Mouse (Mus musculus) hindbrain, postnatal 0 days (tissue): Measurements from ENCODE around the gene Naa35. TPM values are rescaled to one million over a fixed set of nuclear protein-coding genes. Genes with fewer than 3 reads are reported as not detected.
A peak's percentile ranks its signal among the peaks of the same experiment; 100 is the strongest.

Experiments
- ATAC-seq: fragments of 200-750 bp; cut with Nextera tagmentation; 2 replicates; pipeline ENCODE4 v1.8.0; 2017; ENCODE audit warnings: mild to moderate bottlenecking, moderate TSS enrichment, moderate library complexity
- DNase-seq: peaks from one replicate; pipeline ENCODE4 v3.0.0-alpha.2; 2015; ENCODE audit warnings: low spot score
- H3K27ac ChIP-seq: fragments of 300-500 bp; sonication (generic); 2 replicates; pipeline ENCODE4 v1.5.1; 2014; ENCODE audit warnings: mild to moderate bottlenecking
- H3K27me3 ChIP-seq: fragments of 300-500 bp; sonication (generic); 2 replicates; pipeline ENCODE4 v1.6.1; 2014; ENCODE audit warnings: low read length, mixed read lengths; ENCODE audit not compliant: insufficient read depth
- H3K36me3 ChIP-seq: fragments of 300-500 bp; sonication (generic); 2 replicates; pipeline ENCODE4 v1.6.1; 2014; ENCODE audit warnings: low read length, mixed read lengths; ENCODE audit not compliant: insufficient read depth
- H3K4me1 ChIP-seq: fragments of 300-500 bp; sonication (generic); 2 replicates; pipeline ENCODE4 v1.6.1; 2014; ENCODE audit warnings: antibody characterized with exemption, low read length, mixed read lengths; ENCODE audit not compliant: insufficient read depth
- H3K4me2 ChIP-seq: fragments of 300-500 bp; sonication (generic); 2 replicates; pipeline ENCODE4 v1.6.1; 2014; ENCODE audit warnings: low read depth, mild to moderate bottlenecking, low read length, moderate library complexity, mixed read lengths
- H3K4me3 ChIP-seq: fragments of 300-500 bp; sonication (generic); 2 replicates; pipeline ENCODE4 v1.5.1; 2014; ENCODE audit warnings: low read length
- H3K9ac ChIP-seq: fragments of 300-500 bp; sonication (generic); replicated peaks from 2 replicates; pipeline ENCODE4 v1.6.1; 2014; ENCODE audit warnings: mild to moderate bottlenecking, low read length, moderate library complexity, mixed read lengths
- H3K9me3 ChIP-seq: fragments of 300-500 bp; sonication (generic); 2 replicates; pipeline ENCODE4 v1.6.1; 2016; ENCODE audit warnings: low read length, mixed read lengths
- CTCF ChIP-seq: IDR thresholded peaks from 2 replicates; pipeline ENCODE4 v1.5.1; 2016; ENCODE audit warnings: antibody characterized with exemption, control low read depth, low read depth
- WGBS: fragments of 180-500 bp; shearing (Covaris S2); extraction: QIAGEN DNeasy Blood & Tissue Kit; methylation state at CpG from one replicate; pipeline ENCODE4 v1.1.7; 2014; 5-methylcytosine and 5-hydroxymethylcytosine counted together
- polyA plus RNA-seq: library from polyadenylated mRNA; unstranded; fragments of >200 nt; fragmentation: Nextera tagmentation; extraction: Ambion mirVana; gene quantifications from 2 replicates; pipeline ENCODE4 v1.2.1, GENCODE M21; 2015
- total RNA-seq: library from RNA; depleted of rRNA; stranded (reverse); fragments of >200 nt; gene quantifications from 2 replicates; pipeline ENCODE4 v1.2.3, GENCODE M21; 2014

Gene Naa35
- total and polyA plus RNA-seq, 2 experiments from 2014 or later, result 98.5 to 99.6 TPM

DNA sequence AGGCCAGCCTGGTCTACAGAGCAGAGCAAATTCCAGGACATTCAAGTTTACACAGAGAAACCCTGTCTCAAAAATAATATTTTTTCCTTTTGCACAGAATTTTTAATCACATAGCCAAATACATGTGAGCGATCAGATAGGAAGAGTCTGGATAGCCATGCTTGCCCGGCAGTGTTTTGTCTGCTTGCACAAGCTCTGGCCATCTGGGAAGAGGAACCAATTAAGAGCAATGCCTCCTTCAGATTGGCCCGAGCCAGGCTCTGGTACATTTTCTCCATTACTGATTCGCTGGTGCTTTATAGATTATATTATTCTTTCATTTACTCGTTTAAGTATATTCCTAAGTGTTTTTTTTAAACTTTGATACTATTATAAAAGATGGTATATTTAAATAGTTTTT is 82.7 kb downstream of the Naa35 start:
- Histone ChIP-seq H3K4me1 (no peaks in the 10 kb centered on the region), H3K9ac (no peak overlapping the region), H3K36me3 (no peaks in the 10 kb centered on the region; the same call in none of the 2 replicates), H3K9me3 (no peaks in the 10 kb centered on the region), H3K4me3 (no peak overlapping the region), H3K4me2 (no peak overlapping the region), H3K27ac (no peak overlapping the region), H3K27me3 (no peaks in the 10 kb centered on the region)
- WGBS, result 79% methylated on average over 5 of the region's 5 CpGs
- no peak for TF ChIP-seq CTCF
- DNase-seq (no peak), ATAC-seq (no peak)

DNA sequence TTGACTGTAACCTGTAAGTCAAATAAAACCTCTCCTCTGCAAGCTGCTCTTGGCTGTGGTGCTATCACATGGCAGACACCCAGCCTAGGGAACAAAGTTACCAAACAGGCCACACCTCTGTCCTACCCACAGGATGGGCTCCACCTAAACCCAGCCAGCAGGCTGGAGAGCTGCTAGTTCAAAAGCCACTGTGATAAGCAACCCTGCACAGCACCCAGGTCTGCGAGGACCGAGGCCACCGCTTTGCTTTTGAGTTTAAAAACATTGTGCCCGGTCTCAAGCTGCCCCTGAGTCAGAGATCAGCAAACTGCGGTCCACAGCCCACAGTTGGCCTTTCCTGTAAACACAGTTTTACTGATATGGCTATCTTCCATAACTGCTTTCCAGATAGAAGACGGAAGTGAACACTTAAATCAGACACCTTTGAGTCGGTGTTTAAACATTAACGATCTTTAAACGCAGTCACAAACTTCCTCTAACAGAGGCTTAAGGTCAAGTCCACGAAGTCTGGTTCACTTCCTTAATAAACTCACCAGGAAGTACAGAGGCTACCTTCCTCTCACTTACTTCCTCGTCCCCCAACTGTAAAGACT is 83.5 kb downstream of the Naa35 start:
- Histone ChIP-seq H3K9me3 (no peaks in the 10 kb centered on the region), H3K36me3 (no peaks in the 10 kb centered on the region; the same call in 1 of the 2 replicates), H3K4me3 (no peak overlapping the region), H3K27ac (no peak overlapping the region), H3K4me1 (0 out of 2 replicates have a peak, but pooled peaks cover under 1% of the 10 kb centered on the region), H3K9ac (no peak overlapping the region), H3K4me2 (no peak overlapping the region), H3K27me3 (no peaks in the 10 kb centered on the region)
- no peak for TF ChIP-seq CTCF
- no peak for DNase-seq
- WGBS, result 84% methylated on average over 11 of the region's 11 CpGs
- no peak for ATAC-seq

DNA sequence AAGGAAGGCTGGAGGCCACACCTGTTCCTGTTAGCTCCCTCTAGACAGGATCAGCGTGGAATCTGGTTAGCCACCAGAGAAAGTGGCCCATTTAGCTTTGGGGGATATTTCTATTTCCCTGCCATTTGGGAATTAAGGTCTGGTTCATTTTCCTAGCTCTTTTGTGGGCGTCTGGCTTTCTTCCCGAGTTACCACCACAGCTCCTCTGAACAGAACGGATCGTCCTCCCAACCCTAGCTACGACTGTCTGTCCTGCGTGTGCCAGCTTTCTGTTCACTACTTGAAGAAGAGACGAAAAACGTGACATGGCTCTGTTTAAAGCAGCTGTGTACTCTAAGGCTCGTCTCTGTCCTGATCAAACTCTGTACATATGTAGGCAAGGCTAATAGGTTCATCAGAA is 84.9 kb downstream of the Naa35 start:
- H3K4me1 ChIP-seq, result 0 out of 2 replicates have a peak, but pooled peaks cover 3% of the 10 kb centered on the region
- TF ChIP-seq CTCF, result no peak
- H3K4me2 ChIP-seq, result no peak overlapping the region
- H3K9me3 ChIP-seq, result no peaks in the 10 kb centered on the region
- no peak overlapping the region for H3K9ac ChIP-seq
- DNase-seq, result no peak
- H3K27me3 ChIP-seq, result no peaks in the 10 kb centered on the region
- H3K36me3 ChIP-seq, result no peaks in the 10 kb centered on the region
- WGBS, result 77% methylated on average over 10 of the region's 10 CpGs
- no peak overlapping the region for H3K27ac ChIP-seq
- no peak overlapping the region for H3K4me3 ChIP-seq
- ATAC-seq, result no peak

DNA sequence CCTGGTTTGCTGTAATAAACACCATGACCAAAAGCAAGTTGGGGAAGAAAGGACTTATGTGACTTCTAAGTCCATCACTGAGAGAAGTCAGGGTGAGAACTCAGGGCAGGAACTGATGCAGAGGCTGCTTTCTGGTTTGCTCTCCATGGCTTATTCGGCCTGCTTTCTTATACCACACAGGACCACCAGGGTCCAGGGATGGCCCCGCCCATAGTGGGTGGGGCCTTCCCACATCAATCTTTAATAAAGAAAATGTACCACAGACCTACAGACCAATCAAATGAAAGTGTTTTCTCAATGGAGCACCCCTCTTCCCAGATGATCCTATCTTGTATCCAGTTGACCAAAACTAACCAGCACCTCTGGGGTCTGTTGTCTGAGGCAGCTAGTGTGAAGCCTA is 86.5 kb downstream of the Naa35 start:
- no peaks in the 10 kb centered on the region for H3K27me3 ChIP-seq
- H3K9ac ChIP-seq, result no peak overlapping the region
- no peak overlapping the region for H3K27ac ChIP-seq
- H3K4me1 ChIP-seq, result 0 out of 2 replicates have a peak, but pooled peaks cover 3% of the 10 kb centered on the region
- no peak overlapping the region for H3K4me2 ChIP-seq
- no peaks in the 10 kb centered on the region for H3K36me3 ChIP-seq
- H3K9me3 ChIP-seq, result no peaks in the 10 kb centered on the region
- H3K4me3 ChIP-seq, result no peak overlapping the region
- 61% methylated on average over 2 of the region's 2 CpGs for WGBS
- TF ChIP-seq CTCF, result no peak
- no peak for ATAC-seq
- DNase-seq, result no peak

DNA sequence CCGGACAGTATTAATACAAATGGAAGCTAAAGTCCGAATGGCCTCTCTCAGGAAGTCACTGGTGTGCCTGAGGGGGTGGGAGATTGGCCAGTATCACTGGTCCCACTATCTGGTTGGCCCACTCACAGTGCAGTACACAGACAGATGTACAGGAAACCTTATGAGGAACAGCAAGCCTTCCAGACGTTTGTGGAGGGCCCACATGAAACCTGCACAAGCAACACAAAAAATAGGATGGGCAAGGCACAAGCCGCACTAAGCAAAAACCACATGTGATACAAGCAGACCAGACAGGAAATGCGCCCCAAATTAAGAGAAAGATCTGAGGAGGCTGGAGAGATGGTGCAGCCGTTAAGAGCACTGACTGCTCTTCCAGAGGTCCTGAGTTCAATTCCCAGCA is 87.2 kb downstream of the Naa35 start:
- Histone ChIP-seq H3K4me2 (no peak overlapping the region), H3K4me3 (no peak overlapping the region), H3K9me3 (no peaks in the 10 kb centered on the region), H3K9ac (no peak overlapping the region), H3K36me3 (no peaks in the 10 kb centered on the region), H3K27ac (no peak overlapping the region), H3K27me3 (no peaks in the 10 kb centered on the region), H3K4me1 (0 out of 2 replicates have a peak, but pooled peaks cover 3% of the 10 kb centered on the region)
- no peak for DNase-seq
- 66% methylated on average over 6 of the region's 6 CpGs for WGBS
- ATAC-seq, result no peak
- no peak for TF ChIP-seq CTCF

DNA sequence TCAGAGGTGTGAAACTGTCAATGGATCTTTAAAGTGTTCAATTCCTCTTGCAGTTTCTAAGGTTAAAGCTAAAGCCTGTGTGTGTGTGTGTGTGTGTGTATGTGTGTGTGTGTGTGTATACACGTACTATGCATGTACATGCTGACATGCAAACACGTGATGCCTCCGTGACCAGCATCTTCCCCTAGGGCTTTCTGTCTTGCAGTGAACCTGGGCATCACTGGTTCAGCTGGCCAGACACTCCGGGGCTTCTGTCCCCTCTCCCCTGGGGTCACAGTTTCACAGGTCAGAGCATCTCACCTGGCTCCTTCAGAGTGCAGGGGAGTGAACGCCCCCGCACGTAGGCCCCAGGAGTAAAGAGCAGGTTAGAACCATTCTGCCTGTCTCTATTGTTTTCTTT is 88.5 kb downstream of the Naa35 start:
- ATAC-seq, result no peak
- 23% methylated on average over 7 of the region's 7 CpGs for WGBS
- no peak overlapping the region for H3K27ac ChIP-seq

DNA sequence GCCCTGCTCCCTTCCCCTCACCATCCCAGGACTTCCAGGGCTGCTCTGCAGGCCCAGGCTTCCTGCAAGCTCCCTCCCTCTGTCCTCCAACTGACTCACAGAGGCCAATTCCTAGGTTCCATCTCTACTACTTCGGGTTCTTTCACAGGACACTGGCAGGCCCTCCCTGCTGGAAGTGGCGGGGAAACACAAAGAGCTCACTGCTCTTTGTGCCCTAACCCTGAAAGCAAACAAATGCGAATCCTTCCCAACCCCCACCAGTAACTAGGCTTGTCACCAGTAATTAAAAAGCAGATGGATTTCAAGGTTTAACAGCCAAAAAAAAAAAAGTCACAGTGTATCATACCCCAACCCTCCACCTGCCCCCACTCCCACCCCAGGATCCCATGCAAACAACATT is 89.2 kb downstream of the Naa35 start:
- H3K4me2 ChIP-seq, result peak overlapping the region; percentile 80
- DNase-seq, result no peak
- 0 out of 2 replicates have a peak, but pooled peaks cover 3% of the 10 kb centered on the region for H3K4me1 ChIP-seq
- 4% methylated on average over 3 of the region's 3 CpGs for WGBS
- no peaks in the 10 kb centered on the region for H3K36me3 ChIP-seq
- H3K9me3 ChIP-seq, result no peaks in the 10 kb centered on the region
- H3K9ac ChIP-seq, result no peak overlapping the region; the same call in 1 of the 2 replicates
- no peaks in the 10 kb centered on the region for H3K27me3 ChIP-seq
- H3K27ac ChIP-seq, result no peak overlapping the region
- no peak for TF ChIP-seq CTCF
- peak overlapping the region; percentile 80 for H3K4me3 ChIP-seq
- ATAC-seq, result no peak

More for the DNA sequence above, 88.5 kb downstream of the Naa35 start:
- Histone ChIP-seq H3K4me1 (0 out of 2 replicates have a peak, but pooled peaks cover 3% of the 10 kb centered on the region), H3K4me3 (no peak overlapping the region), H3K36me3 (no peaks in the 10 kb centered on the region), H3K27me3 (no peaks in the 10 kb centered on the region), H3K9ac (no peak overlapping the region), H3K4me2 (peak overlapping the region; percentile 80; the same call in 1 of the 2 replicates), H3K9me3 (no peaks in the 10 kb centered on the region)
- TF ChIP-seq CTCF, result no peak
- no peak for DNase-seq
